Mouse (Mus musculus) embryo, embryonic 9.5 days (tissue): ENCODE data around the gene Sorl1.
A peak's percentile ranks its signal among the peaks of the same experiment; 100 is the strongest.

Experiments used
- DNase-seq: peaks from one replicate; pipeline ENCODE4 v3.0.0-alpha.2; 2017; ENCODE audit errors: extremely low spot score

Gene Sorl1

DNA sequence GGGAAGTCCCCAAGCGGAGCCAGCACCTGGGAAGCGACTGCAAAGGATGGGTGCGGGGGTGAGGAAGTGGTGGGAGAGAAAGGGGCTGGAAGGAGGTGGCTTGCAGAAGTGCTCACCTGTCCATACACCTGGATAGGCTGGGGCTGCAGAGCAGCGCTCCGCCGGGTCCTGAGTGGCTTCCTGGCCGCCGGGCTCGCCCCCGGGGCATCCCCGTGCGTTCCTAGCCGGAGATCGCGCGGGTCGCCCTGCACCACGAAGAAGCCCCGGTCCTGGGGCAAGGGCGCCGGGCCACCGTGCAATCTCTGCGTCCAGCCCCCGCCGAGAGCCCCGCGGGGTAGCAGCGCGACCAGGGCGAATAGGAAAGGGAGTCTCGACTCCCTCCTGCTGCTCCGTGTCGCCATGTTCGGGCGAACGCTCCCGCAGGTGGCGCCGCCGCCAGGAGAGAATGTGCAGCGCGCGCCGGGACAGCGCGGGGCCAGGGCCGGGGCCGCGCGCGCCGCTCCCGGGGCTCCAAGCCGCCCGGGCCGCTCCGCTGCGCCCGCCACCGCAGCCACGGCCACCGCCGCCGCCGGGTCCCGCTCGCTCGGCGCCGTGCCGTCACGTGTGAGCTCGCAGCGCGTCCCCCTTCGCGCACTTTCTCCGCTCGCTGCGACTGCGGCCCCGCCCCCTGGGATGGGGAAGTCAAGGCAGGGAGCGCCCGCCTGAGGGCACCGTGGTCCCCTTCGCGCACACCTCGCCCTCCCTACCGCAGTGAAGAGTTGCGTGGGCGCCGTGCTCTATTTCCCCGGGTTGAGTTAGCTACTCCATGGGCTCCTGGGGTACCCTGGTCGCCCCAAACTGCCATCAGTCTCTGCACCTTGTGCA is at the start of gene Sorl1:
Gene Sorl1, minus strand, starts transcription at position 585 of the 864 bp plus-strand sequence.
- DNase-seq: peak; percentile 76

DNA sequence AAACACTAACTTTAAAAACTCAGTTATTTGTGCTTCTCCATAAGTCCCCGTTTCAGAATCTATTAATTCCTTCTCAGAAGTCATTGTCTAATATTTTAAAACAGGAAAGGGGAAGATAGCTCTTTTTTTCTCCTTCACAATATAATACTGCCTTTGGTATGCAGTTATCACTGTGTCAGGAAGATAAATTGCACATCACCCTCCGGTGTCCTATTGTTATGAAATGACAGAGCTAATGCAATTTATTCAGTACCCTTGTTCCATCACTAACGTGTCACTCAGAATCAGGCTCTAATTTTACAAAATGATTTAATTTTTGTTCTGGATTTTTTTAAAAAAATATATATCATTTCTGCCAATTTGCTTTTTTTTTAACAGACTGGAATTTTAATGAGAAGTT is 49.7 kb upstream of the Sorl1 start:
- DNase-seq: no peak

DNA sequence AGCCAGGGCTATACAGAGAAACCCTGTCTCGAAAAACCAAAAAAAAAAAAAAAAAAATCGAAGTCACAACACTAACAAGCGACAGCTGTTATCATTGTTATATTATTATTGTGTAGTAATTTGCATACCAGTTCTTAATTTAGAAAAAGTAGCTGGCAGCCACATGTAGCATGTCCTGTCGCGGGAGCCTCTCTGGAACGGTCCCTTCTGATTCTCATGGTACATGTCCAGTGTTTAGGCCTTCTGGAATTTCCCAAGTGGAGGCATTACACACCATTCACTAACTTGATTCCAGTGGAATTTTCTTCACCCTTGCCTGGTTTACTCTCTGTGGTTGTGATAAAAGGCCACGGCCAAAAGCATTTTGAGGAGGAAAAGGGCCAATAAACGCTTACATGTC is 45.4 kb upstream of the Sorl1 start:
- DNase-seq: no peak

DNA sequence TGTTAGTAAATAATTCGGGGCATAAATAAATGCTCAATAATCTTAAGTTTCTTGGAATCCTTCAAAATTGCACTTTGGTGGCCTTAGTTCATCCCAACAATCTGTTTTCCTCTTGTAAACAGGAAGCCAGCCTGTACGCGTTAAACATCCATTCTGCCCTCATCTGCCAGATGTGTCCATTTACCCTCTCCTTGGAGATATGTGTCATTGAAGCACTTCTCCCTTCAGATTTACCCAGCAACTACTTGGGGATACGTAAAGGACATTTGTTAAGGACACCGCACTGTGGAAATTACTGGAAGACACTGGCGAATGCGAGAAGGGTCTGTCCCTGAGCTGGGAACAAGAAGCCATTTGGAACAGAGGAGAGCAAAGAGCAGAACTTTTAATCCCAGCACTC is 44.9 kb upstream of the Sorl1 start:
- no peak for DNase-seq

DNA sequence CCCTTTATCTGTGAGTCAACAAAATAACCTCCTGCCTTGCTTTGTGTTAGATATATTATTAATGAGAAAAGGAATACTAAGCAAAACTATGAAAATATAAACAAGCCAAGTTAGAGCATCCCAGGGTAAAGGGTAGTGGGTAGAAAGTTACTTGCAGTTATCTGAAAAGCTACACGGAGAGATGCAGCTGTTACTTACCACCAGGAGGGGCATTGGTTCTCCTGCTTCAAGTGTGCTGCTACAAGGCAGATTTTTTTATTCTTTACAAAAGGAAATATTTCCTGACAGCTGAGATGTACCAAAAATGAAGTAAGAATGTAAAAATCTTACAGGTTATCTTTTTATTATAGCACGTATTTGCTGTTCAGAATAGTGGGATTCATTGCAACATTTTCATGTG is 40.8 kb upstream of the Sorl1 start:
- DNase-seq: no peak

DNA sequence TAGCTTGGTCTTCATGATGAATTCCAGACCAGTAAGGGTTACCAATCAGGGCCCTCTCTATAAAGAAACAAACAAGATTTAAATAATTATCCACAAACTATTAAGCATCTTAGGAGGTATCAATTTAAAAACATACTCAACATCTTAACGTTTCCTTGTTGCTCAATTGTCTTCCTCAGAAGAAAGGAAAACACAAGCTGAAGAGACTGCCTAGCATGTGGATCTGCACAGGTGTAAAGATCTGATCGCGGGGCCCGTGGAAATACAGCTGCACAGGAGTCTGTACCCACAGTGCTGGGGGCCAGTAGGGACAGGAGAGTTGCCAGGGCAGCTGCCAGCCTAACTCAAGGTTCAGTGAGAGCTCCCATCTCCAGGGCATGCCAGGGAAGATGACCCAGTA is 38.9 kb upstream of the Sorl1 start:
- no peak for DNase-seq

DNA sequence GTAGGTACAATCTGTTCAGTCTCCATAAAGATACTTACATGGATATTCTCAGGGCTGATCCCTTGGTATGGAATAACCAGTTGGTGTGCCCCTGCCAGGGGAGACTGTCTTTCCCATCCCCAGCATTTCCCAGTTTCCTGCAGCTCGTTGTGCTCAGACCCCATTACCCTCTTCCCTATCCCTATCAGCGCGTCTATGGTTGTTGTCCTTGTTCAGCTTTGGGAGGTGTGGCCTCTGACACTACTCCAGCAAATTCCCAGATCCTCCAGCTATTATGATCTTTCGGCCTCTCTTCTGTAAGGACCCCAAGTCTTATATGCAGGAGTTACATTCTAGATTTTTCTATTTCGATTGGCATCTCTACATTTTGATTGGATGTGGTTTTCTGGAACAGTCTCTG is 35.3 kb upstream of the Sorl1 start:
- DNase-seq: no peak

DNA sequence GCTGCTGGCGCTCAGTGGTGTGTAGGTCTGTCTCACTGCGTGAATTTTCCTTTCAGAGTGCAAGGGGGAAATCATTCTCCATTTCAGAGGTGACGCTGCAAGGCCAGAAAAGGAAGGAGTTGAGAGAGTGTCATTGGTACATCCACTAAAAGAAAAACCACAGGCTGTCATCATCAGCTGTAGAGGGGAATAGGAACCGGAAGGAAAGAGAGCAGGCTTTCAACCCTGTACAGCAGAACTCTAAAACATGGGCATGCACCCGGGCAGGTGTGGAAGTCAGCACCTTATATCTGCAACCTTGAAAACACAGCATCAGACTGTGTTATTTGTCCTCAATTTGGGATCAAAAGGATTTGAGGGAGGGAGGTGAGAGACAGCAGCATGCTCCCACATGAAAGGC is 34.6 kb upstream of the Sorl1 start:
- DNase-seq: no peak

DNA sequence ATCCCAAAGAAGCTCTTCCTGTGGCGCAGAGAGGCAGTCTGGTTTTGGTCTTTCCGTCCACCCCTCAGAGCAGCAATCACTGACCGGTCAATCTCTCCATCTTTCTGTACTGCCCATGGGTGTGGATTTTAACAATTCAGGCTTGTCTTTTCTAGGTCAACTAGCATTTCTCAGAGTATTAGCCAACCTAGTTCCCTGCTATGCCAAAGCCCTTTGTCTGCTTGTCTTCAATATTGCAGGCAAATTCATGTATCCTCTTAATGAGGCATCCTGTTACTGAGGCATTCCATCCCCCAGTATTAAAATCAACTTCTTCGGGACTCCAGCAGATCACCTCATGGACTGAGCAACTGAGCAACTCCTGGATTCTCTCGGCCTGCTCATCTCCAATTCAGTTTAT is 33.9 kb upstream of the Sorl1 start:
- no peak for DNase-seq

DNA sequence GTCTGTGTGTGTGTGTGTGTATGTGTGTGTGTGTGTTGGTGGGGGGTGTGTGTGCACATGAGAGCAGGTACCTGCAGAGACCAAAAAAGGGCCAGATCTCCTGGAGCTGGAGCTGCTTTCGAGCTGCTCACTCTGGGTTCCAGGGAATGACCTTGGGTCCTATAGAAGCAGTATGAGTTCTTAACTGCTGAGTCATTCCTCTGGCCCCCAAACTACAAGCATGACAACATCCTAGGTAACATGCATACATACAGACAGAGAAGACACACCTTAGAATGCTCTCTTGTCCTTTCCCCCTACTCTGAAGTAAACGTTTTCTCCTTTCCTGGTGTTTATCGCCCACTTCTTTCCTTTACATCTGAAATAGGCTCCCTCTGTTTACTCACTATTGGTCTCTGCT is 32.5 kb upstream of the Sorl1 start:
- no peak for DNase-seq

DNA sequence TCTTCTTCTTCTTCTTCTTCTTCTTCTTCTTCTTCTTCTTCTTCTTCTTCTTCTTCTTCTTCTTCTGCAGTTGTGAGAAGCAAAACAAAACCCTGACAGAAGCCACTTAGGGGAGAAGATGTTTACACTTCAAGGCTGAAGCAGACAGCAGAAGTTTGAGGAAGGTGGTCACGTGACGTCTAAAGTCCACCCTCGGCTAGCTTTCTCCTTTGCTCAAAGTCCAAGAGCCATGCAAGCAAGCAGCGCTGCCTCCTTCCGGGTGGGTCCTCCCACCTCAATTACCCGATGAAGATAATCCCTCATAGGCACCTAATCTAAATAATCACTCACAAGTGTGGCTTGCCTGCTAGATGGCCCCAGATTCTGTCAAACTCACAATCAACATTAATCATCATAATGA is 30.6 kb upstream of the Sorl1 start:
- DNase-seq: no peak

DNA sequence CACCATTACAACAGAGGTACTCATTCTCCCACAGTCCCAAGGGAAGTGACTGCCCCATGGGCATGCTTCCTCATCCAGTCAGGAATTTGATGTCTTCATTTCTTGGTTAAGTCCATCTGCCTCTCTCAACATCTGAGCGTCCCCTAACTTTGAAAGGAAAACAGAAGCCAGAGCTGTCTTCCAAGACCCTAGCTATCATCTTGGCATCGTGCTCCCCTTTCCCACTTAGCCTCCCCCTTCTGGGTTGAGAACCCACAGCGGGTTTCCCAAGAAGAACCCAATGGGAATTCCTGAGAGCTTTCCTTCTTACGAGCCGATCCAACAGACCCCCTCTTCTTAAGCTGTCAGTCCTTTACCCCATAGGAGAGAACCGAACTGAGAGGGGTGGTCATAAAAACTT is 24.7 kb upstream of the Sorl1 start:
- DNase-seq: no peak

DNA sequence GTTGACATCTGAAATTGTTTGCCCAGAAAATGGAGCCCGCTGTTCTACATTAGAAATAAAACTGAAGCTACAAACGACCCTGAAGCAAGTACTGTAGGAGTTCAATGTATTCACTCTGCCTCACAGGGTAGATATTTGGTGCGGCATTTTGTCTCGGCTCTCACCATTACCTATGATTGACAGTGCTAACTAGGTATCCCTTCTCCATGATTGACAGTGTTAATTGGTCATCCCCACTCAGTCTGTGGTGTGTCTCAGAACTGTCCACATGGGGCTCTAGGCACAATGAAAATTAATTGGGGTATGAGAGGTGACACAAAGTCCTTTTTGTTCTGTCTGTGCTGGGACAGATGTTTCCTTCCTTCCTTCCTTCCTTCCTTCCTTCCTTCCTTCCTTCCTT is 23.9 kb upstream of the Sorl1 start:
- DNase-seq: no peak

DNA sequence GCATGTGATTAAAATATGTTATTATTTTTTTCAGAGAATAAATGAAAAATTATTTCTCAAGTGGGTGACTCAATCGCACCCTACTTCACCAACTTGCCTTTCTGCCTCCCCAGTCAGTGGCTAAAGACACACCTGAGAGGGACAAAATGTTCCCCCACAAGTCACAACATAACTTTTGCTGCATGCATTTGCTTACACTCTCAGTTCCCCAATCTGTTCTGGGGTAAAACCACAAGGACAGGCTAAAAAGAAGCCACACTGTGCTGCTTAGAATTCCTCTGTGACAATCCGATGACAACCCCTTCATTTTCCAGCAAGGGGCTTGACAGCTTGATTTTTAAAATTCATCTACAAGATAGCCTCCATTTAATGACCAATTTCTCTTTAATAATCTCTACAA is 22.4 kb upstream of the Sorl1 start:
- DNase-seq: no peak

DNA sequence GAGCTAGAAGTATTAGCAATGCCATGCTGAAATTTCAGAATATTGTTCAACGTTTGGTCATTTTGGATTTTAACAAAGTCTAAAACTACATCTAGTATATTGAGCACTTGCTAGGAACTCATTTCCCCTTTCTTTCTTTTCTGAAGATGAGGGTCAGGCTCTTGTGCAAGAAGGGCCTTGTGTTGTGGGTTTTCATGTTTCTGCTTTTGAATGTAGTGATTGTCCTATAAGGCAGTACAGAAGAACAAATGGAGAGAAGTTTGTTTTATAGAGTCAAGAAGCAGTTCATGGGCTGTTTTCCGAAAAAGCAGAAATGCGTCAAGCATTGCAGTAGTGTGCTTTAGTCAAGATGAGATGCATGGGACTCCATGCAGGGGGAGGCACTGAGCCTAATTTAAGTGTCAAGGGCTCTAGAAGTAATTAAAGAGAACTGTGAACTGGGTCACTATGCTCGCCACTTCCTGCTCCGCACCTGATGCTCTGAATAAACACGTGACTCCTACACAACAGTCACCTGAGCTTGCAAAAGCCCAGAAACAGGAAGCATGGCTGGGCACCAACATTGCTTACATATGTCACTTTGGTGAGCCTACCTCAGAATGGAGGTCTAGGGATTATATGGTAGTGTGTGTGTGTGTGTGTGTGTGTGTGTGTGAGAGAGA is 17.6 kb upstream of the Sorl1 start:
- DNase-seq: no peak

DNA sequence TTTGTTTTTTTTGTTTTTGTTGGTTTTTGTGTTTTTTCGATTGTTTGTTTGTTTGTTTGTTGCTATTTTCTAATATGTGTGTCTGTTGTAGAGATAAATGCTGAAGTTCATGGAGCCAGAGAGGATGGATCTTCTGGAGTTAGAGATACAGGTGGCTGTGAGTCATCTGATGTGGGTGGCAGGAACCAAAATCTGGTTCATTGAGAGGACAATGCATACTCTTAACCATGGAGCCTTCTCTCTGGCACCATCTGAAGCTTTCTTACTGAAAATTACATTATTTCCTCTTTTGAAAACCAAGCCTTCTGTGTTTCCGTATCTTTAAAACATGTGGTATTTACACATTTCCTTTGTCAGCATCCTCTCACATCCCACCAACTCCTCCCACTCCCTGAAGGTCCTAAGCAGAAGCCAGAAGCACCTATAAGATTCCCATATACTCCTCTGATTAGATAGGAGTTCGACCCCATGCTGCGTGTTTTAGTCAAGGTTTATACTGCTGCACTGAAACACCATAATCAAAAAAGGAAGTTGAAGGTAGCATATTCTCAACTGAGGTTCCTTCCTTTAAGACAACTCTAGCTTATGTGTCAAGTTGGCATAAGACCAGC is 14.3 kb upstream of the Sorl1 start:
- DNase-seq: no peak

DNA sequence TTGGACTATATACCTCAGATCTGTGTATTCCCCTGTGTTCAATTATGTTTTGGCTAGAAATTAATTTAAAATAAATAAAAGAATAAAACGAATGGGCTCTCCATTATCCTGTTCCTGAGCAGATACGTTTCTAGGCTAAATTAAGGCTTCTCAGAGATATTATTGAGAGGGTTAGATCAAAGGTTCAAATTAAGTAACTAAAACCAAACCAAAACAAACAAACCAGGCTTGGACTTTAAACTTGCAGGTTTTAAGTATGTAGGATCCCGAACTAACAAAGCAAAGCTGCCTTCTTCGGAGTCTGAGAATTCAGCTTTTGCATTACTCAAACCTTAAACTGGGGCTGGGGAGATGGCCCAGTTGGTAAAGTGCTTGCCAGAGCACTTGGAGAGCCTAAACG is 13.5 kb upstream of the Sorl1 start:
- no peak for DNase-seq

DNA sequence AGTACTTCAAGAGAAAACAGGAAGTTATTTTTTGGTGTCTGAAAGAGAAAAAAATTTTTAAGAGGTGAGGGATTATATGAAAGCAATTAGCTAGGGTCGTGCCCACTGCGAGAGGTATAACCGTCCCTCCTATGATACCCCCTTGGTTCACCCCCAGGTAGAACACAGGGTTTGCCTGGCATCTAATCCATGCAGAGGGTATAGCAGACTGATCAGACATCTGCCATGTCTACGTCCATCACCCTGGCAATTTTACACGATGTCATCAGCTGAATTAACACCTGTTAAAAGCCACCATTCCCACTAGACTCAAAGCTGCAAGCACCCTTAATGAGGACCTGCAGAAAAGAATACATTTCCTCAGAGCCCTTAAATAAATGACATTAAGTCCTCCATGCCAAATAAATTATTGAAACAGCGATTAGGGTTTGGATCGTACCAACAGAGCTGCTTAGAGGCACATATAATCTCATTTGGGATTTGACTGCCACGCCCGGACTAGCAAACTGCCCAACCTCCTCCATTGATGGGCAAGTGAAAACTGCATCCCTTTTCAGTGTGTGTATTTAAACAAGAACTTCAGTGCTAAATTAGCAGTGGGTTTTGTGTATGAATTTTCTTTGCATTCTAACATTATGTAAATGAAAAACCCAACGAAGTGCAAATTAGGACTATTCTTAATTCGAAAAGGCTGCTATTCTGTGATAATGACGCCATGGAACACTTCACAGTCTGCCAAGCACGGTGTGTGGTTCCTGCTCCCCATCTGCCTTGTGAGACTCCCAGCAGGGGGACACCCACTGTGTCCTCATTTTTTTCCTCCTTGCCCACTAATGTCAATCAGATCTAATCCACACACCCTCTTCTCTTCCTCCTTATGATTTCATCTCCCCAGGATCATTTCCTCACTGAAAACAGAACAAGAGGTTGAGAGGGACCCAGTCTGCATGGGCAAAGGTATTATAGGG is 7.0 kb upstream of the Sorl1 start:
- DNase-seq: no peak

DNA sequence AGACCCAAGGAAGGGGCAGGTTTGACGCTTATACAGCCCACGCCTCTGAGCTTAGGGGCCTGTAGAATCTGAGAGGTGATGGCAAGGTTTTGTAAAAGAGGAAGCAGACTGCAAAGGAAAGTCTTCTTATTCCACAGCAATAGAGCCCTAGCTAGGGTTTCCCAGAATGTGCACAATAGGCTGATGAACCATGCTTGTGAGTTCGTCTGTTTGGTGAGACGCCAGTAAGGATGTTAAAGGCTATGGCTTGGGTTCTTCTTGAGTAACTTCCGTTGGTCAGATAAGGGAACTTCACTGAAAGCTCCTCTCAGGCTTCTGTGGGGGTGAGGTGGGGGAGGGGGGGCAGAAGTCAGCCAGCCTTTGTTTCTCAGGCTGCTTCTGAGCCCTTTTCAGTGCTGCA is 3.9 kb upstream of the Sorl1 start:
- DNase-seq: no peak

DNA sequence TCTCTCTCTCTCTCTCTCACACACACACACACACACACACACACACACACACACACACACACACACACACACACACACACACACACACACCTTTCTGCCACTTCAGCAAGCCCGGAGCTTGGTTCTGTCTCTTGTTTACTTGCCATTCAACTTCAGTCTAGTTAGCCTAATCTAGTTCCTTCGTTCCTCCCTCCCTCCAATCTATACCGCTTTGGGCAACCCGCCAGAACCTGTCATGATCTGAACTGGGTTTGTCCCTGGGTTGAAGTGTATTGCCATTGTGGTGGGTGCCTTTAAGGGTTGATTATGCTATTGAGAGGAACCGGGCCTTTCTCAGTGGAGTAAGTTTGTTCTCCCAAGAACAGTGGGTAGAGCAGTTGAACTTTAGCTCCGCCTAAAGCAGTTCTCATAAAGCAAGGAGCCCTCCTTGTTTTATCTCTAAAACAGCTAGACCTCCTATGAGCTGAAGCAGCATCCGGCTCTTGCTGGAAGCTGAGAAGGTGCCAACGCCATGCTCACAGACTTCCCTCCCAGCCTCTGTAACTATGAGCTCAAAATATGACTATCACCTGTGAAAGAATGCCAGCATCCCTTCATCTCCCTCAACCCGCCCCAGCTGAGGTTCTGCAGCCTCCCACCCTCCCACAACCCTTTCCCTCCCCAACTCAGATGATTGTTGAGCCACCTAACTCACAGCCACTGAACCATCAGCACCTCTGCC is 1.3 kb upstream of the Sorl1 start:
- DNase-seq: no peak

DNA sequence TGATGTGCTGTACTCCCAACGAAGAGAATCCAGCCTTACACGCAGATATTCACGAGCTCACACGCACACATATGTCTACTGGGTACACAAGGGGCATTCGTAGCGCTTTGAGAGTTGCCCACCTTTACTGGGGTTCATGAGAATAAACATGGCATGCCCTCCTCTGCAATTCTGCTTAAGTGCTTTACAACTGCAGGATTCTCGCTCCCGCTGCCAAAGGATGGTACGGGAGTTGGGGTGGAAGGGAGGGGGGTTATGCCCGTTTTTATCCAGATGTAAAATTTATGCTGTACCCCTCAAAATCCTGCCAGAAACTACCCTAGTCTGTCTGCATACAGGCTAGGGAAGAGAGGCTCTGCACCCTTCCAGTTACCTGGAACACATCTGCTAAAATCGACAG is 893 bp downstream of the Sorl1 start:
- peak; percentile 4 for DNase-seq
